Comparison of ENCODE assay signal across 16 mouse cellular contexts in genomic region chr2:68796011-68796775, GRCm38 (mm10).
DNase-seq lines count a peak whose midpoint lies in the region; ATAC-seq lines count a peak whose summit lies in the region.
"Had no signal": no experiment of that assay in that cellular context is flagged by ENCODE, and none has a peak within 500 bp of the region (broad histone marks: within the 10 kb centered on the region; RNA-seq: fewer than 3 reads in every experiment).

No protein-coding gene starts in this region.

- peaks cover 16% of the 10 kb centered on the region for H3K4me1 ChIP-seq in neural tube, embryonic 15.5 days
- H3K4me1 ChIP-seq: heart, embryonic 10.5 days; liver, embryonic 13.5 days had no signal

- H3K9ac ChIP-seq in neural tube, embryonic 15.5 days (replicated peaks) = no peak overlapping the region
- H3K9ac ChIP-seq: liver, embryonic 13.5 days had no signal

- ATAC-seq in neural tube, embryonic 15.5 days (ENCODE audit: low FRiP score) = no peak
- ATAC-seq: activated CD4-positive, CD25-positive, alpha-beta regulatory T cell, adult 4 months; hindbrain, postnatal 0 days had no signal

- no peak overlapping the region for H3K4me2 ChIP-seq in neural tube, embryonic 15.5 days
- H3K4me2 ChIP-seq: liver, embryonic 13.5 days had no signal

- 81% methylated on average over 10 of the region's 10 CpGs for WGBS in neural tube, embryonic 15.5 days

- H3K27me3 ChIP-seq in neural tube, embryonic 15.5 days (replicated peaks) = no peaks in the 10 kb centered on the region
- H3K27me3 ChIP-seq: liver, embryonic 13.5 days had no signal

- DNase-seq in heart, adult 11 months = peak; percentile 82
- DNase-seq in heart, adult 8-10 months (ENCODE audit: low spot score) = no peak
- peak; percentile 31 for DNase-seq in 3T3-L1 (ENCODE audit: low read depth, low spot score)
- peak; percentile 26 for DNase-seq in fat pad, adult 2 months (ENCODE audit: extremely low read depth, low read depth, low spot score)
- DNase-seq in lung, postnatal 36 days = peak; percentile 72
- no peak for DNase-seq in spleen, adult 12 weeks (ENCODE audit: low spot score)
- DNase-seq in gastrocnemius, adult 8-10 months (ENCODE audit: low spot score in 2 of 2) = no peak
- DNase-seq: cerebellum, postnatal 10 days; liver, embryonic 13.5 days; midbrain, embryonic 14.5 days; retina, postnatal 1 day had no signal

- no peaks in the 10 kb centered on the region for H3K36me3 ChIP-seq in neural tube, embryonic 15.5 days
- H3K36me3 ChIP-seq: embryonic facial prominence, embryonic 10.5 days; heart, embryonic 10.5 days; liver, embryonic 13.5 days had no signal

- no peaks in the 10 kb centered on the region for H3K9me3 ChIP-seq in neural tube, embryonic 15.5 days (replicated peaks)
- H3K9me3 ChIP-seq: embryonic facial prominence, embryonic 10.5 days; heart, embryonic 10.5 days; liver, embryonic 13.5 days had no signal

- H3K4me3 ChIP-seq in neural tube, embryonic 15.5 days (replicated peaks) = no peak overlapping the region
- H3K4me3 ChIP-seq: embryonic facial prominence, embryonic 10.5 days; heart, embryonic 10.5 days; liver, embryonic 13.5 days had no signal

- no peak overlapping the region for H3K27ac ChIP-seq in neural tube, embryonic 15.5 days (replicated peaks)
- H3K27ac ChIP-seq: embryonic facial prominence, embryonic 10.5 days; heart, embryonic 10.5 days; hindbrain, postnatal 0 days; liver, embryonic 13.5 days had no signal

Comparison
In these comparisons a context has a peak if more than half of its experiments do, and no peak if none do; other contexts are left out.
1. DNase-seq: peak in heart, adult 11 months (single experiment), 3T3-L1 (single experiment), fat pad, adult 2 months (single experiment) and lung, postnatal 36 days (single experiment); none in heart, adult 8-10 months (single experiment), spleen, adult 12 weeks (single experiment) and gastrocnemius, adult 8-10 months (0 of 2).